Mouse (Mus musculus): ENCODE measurements around the gene Slitrk4. TPM values are rescaled to one million over a fixed set of nuclear protein-coding genes. Genes with fewer than 3 reads are reported as not detected.

The Slitrk4 gene
- polyA plus RNA-seq, 1 experiment from 2014 or later: 0.98 TPM

- H3K4me1 ChIP-seq (replicated peaks; ENCODE audit: control insufficient read depth, insufficient read depth, low read length): no peaks in the 10 kb centered on the region
- no peak overlapping the region for H3K27ac ChIP-seq (ENCODE audit: low read depth, low read length)
- H3K27me3 ChIP-seq (replicated peaks; ENCODE audit: control insufficient read depth, insufficient read depth, low read length): no peaks in the 10 kb centered on the region
- no peak overlapping the region for H3K9ac ChIP-seq (ENCODE audit: low read depth, low read length)
- H3K36me3 ChIP-seq (ENCODE audit: control insufficient read depth, insufficient read depth): no peaks in the 10 kb centered on the region
- H3K9me3 ChIP-seq (ENCODE audit: control insufficient read depth): no peaks in the 10 kb centered on the region
- H3K4me3 ChIP-seq (ENCODE audit: low read depth, low read length): no peak overlapping the region
- H3K4me2 ChIP-seq (replicated peaks; ENCODE audit: low read depth): no peak overlapping the region
- ATAC-seq: no peak
- 63% methylated on average over 1 of the region's 1 CpGs for WGBS
- TF ChIP-seq CTCF (IDR thresholded peaks at IDR 0.05; ENCODE audit: low read depth): no peak
Measured at GRCm38 (mm10) chrX:64263481-64263880, 13.3 kb downstream of the Slitrk4 start.

Other genes starting within 250 kb of the Slitrk4 start
- not detected in 2 replicates for gene Gm6760, start 124.8 kb downstream of the Slitrk4 start, polyA plus RNA-seq (2015; fragmentation: Nextera tagmentation; extraction: Ambion mirVana)
- not detected in 2 replicates for gene 3830417A13Rik, start 103.4 kb downstream of the Slitrk4 start, polyA plus RNA-seq (2015; fragmentation: Nextera tagmentation; extraction: Ambion mirVana)

All from intestine, postnatal 0 days (tissue).